Mouse (Mus musculus) forebrain, embryonic 10.5 days (tissue): Measurements from ENCODE around the gene Iqsec1. TPM values are rescaled to one million over a fixed set of nuclear protein-coding genes. Genes with fewer than 3 reads are reported as not detected.
A peak's percentile ranks its signal among the peaks of the same experiment; 100 is the strongest.

ENCODE experiments used
- DNase-seq: peaks from one replicate; pipeline ENCODE4 v3.0.0-alpha.2; 2017; ENCODE audit warnings: low spot score; ENCODE audit errors: extremely low spot score
- H3K27ac ChIP-seq: fragments of 300-500 bp; sonication (generic); 2 replicates; pipeline ENCODE4 v1.5.1; 2016; ENCODE audit warnings: mild to moderate bottlenecking
- H3K27me3 ChIP-seq: fragments of 300-500 bp; sonication (generic); 2 replicates; pipeline ENCODE4 v1.6.1; 2016; ENCODE audit warnings: mild to moderate bottlenecking; ENCODE audit not compliant: poor library complexity, severe bottlenecking
- H3K36me3 ChIP-seq: fragments of 300-500 bp; sonication (generic); replicated peaks from 2 replicates; pipeline ENCODE4 v1.6.1; 2016; ENCODE audit warnings: mild to moderate bottlenecking, moderate library complexity
- H3K4me1 ChIP-seq: fragments of 300-500 bp; sonication (generic); 2 replicates; pipeline ENCODE4 v1.6.1; 2016
- H3K4me3 ChIP-seq: fragments of 300-500 bp; sonication (generic); 2 replicates; pipeline ENCODE4 v1.5.1; 2016; ENCODE audit warnings: mild to moderate bottlenecking, moderate library complexity
- H3K9me3 ChIP-seq: fragments of 300-500 bp; sonication (generic); 2 replicates; pipeline ENCODE4 v1.6.1; 2016; ENCODE audit warnings: mild to moderate bottlenecking, moderate library complexity
- WGBS: fragments of 180-500 bp; shearing (Covaris S2); methylation state at CpG from one replicate; pipeline ENCODE4 v1.1.7; 2016; 5-methylcytosine and 5-hydroxymethylcytosine counted together
- polyA plus RNA-seq: library from polyadenylated mRNA; unstranded; fragments of >200 nt; fragmentation: Nextera tagmentation; extraction: Ambion mirVana; gene quantifications from 2 replicates; pipeline ENCODE4 v1.2.1, GENCODE M21; 2016

The Iqsec1 gene
- polyA plus RNA-seq, 1 experiment from 2014 or later: 8.7 TPM

DNA sequence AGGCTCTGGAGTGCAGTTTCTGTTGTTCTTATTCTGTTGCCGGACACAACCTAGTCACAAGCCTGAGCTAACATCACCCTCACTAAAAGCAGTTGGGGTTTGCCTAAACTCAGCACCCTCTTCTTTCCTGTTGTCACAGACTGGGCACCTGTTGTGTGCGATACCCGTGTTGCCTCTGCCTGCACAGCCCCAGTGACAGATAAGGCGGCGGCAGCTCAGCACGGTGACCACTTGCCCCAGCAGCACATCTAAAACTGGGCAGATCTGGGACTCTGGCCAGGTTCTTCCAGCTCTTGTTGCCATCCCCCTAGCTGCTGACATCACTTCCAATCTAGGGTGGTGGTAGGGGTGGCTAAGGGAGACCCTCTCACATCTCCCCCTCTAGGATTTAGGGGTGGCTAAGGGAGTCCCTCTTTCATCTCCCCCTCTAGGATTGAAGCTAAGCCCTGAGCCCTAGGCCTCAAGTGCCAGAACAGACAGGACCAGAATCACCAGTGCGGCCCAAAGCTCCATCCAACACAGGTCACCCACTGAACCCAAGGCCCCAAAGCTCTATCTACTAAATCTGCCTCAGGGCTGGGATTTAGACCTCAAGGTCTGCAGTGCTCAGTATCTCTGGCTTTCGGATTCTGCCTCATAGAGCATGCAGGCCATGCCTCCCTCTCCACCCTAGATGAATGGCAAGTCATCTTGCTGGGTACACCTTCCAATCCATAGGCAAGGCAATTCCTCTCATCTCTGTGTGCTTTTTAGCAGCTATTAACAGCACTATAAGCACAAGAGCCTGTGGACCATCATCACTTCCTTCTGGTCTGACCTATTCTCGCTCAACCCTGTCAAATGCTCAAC, 278.3 kb downstream of the Iqsec1 start:
- Histone ChIP-seq H3K9me3 (no peaks in the 10 kb centered on the region), H3K36me3 (no peaks in the 10 kb centered on the region), H3K27me3 (no peaks in the 10 kb centered on the region), H3K4me1 (peaks cover 53% of the 10 kb centered on the region), H3K4me3 (no peak overlapping the region), H3K27ac (peak overlapping the region; percentile 27; the same call in 1 of the 2 replicates)
- 95% methylated on average over 9 of the region's 9 CpGs for WGBS
- no peak for DNase-seq

DNA sequence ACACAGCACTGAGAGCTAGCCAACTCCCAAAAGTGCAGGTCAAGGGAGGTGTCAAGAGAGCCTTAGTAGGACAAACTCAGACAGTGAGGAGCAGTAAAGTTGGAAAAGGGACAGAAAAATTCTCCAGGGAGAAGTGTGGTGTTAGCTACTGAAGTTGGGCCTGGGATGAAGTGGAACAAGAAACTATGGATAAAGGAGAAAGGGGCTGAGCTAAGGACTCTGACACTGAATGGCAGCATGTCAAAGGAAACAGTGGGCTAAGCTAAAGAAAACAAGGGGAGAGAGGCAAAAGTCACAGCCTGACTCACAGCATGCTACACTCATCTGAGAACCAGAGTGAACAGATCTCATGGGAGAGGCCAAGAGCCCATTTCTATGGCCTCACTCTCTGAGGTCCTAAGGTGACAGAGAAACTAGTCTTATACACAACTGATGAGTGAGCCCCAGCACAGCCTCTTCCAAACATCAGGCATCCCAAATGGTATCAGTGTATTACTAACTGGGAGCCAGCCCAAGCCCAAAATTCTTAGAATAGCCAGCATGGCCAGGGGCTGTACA, 280.3 kb downstream of the Iqsec1 start:
- H3K27me3 ChIP-seq: no peaks in the 10 kb centered on the region
- H3K36me3 ChIP-seq: no peaks in the 10 kb centered on the region
- no peak for DNase-seq
- H3K4me3 ChIP-seq: no peak overlapping the region
- H3K4me1 ChIP-seq: peaks cover 51% of the 10 kb centered on the region
- no peaks in the 10 kb centered on the region for H3K9me3 ChIP-seq
- no peak overlapping the region for H3K27ac ChIP-seq

DNA sequence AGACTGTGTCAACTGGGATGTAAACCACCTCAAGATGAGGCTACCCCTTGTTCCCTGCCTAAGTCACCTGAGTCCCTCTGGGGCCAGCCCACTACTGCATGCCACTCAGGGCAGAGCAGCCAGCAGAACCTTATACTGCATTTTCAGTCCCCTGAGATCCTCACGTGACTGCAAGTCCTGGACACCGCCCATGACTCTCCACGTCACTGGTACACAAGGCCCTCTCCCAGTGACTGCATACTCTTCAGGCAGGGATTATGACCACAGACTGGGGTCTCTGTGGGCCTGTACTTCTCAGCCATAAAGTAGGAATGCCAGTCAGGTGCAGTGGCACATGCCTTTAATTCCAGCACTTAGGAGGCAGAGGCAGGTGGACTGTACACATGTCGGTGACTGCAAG, 281.3 kb downstream of the Iqsec1 start:
- Histone ChIP-seq H3K4me1 (peaks cover 51% of the 10 kb centered on the region), H3K36me3 (no peaks in the 10 kb centered on the region), H3K9me3 (no peaks in the 10 kb centered on the region), H3K4me3 (no peak overlapping the region), H3K27ac (no peak overlapping the region), H3K27me3 (no peaks in the 10 kb centered on the region)
- DNase-seq: no peak
- WGBS: 89% methylated on average over 4 of the region's 4 CpGs

DNA sequence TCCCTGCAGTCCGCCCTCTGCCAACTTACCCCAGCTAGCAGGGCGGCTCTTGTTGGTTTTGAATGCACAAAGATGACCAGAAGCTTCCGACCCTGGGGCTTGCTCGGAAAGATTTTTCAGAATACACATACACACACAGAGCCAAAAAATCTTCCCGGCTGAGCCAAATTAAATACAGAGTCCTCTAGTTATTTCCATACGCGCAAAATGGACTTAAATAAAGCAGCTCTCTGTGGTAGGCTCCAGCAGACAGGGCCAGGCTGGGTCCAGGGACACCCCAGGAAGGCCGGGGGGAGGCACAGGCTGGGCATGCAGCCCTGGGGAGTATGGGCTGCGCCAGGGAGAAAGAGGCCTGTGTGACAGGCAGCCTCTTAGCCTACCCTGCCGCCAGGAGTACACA, 282.0 kb downstream of the Iqsec1 start:
- DNase-seq: no peak
- peak overlapping the region; percentile 27; the same call in 1 of the 2 replicates for H3K27ac ChIP-seq
- 87% methylated on average over 10 of the region's 10 CpGs for WGBS

DNA sequence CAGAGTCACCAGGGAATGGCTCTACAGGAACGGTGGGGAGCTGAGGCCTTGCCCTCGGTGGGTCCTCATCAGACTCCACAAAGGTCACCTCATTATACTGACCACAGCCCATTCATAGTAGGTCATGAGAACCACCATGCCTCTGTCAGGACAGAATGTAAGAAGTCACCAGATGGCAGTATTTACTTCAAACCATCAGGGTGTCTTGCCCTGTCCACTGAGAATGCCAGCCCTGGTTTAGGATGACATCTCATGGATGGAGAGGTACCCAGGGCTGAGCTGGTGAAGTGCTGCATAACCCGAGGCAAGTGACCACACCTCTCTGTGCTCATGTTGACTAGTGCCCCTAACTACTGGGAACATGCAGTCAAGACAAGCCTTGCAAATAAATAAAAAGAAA, 282.7 kb downstream of the Iqsec1 start:
- WGBS: 78% methylated on average over 3 of the region's 3 CpGs
- Histone ChIP-seq H3K27me3 (no peaks in the 10 kb centered on the region), H3K4me3 (no peak overlapping the region), H3K4me1 (peaks cover 51% of the 10 kb centered on the region), H3K27ac (no peak overlapping the region), H3K36me3 (no peaks in the 10 kb centered on the region), H3K9me3 (no peaks in the 10 kb centered on the region)
- DNase-seq: no peak

More for the DNA sequence above, 282.0 kb downstream of the Iqsec1 start:
- no peaks in the 10 kb centered on the region for H3K27me3 ChIP-seq
- peaks cover 51% of the 10 kb centered on the region for H3K4me1 ChIP-seq
- no peaks in the 10 kb centered on the region for H3K9me3 ChIP-seq
- H3K36me3 ChIP-seq: no peaks in the 10 kb centered on the region
- H3K4me3 ChIP-seq: no peak overlapping the region

DNA sequence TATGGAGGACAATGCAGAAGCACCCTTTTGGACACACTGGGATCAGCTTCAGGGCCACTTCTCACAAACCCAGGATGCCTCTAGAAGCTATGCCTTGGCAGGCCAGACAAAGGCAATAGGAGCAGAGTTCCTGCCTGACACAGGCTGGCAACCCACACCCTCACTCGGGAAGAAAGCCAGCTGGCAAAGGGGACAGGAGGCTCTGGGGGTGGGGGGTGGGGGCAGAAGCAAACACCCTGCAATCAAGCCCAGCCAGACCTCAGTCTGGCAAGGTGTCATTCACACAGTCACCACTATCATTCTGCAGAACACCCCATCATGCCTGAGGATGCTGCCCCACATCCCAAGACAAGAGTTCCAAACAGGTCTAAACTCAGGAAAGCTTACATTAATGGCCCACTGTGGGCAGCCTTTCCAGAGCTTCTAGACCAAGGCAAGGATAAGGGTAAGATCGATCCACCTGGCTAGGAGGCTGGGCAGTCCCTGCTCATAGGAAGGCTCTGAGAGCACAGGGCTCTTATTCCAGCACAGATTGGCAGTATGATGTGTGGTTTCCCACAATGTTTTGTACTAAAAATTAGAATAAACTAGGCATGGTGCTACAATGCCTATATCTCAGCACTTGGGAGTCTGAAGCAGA, 283.7 kb downstream of the Iqsec1 start:
- 81% methylated on average over 2 of the region's 2 CpGs for WGBS
- Histone ChIP-seq H3K4me1 (peaks cover 54% of the 10 kb centered on the region), H3K9me3 (no peaks in the 10 kb centered on the region), H3K4me3 (no peak overlapping the region), H3K27me3 (no peaks in the 10 kb centered on the region), H3K36me3 (no peaks in the 10 kb centered on the region), H3K27ac (peak overlapping the region; percentile 70; the same call in 1 of the 2 replicates)
- no peak for DNase-seq

DNA sequence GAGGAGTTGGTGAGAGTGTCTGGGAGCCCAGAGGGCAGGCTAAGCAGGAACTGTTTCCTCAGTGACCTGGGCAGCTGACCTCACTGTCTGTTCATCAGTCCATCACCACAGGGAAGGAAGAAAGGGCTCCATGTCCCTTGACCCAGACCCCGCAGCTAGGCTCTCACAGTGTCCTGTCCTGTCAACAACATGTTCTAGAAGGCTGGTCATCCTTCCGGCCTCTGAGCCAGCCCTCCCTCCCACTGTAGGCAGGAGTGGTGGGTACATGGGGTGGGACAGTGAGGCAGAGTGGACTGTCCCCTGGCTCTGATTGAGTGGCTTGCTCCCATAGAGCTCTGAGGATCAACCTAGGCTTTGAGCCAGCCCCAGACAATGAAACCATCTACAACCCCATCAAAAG, 284.7 kb downstream of the Iqsec1 start:
- peak overlapping the region; percentile 70 for H3K27ac ChIP-seq
- H3K4me3 ChIP-seq: no peak overlapping the region
- DNase-seq: no peak
- H3K9me3 ChIP-seq: no peaks in the 10 kb centered on the region
- no peaks in the 10 kb centered on the region for H3K27me3 ChIP-seq
- H3K36me3 ChIP-seq: no peaks in the 10 kb centered on the region
- WGBS: 52% methylated on average over 2 of the region's 2 CpGs
- H3K4me1 ChIP-seq: peaks cover 62% of the 10 kb centered on the region

DNA sequence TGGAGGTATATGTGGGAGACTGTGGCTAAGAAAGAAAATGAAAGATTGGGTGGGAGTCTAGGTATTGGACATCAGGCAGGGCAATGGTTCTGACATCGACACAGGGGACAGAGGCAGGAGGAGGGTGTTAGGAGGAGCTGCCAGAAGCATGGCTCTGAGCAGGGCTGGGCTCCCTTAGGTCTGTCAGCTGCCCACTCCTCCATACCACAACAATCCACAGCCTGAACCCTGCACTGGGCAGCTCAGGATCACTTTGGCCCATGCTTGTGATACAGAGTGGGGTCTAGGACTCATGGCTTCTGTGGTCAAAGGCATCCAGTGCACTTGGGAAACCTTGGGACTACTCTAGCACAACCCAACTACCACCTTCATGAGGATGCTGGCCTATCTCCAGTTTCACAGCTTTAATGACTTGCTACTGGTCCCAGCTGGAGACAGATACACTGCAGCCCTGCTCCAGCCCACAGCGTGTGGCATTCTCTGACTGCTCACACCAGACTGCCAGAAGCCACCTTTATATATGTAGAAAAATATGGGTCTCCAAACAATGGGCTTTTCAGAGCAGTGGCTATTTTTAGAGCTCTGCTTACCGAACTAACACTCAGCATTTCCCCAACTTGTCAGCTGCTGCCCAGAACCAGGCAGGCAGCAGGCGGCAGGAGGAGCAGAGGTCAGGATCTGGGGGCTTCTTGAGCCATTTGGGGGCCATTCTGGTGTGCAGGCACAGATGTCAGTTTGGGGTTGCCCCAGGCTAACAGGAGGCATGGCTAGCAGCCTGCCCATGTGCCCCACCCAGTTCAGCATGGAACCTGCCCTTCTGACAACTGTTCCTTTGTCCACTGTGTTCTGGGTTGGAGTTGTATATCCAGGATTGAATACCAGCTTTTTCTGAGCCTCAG, 285.4 kb downstream of the Iqsec1 start:
- Histone ChIP-seq H3K27me3 (no peaks in the 10 kb centered on the region), H3K9me3 (no peaks in the 10 kb centered on the region), H3K4me3 (no peak overlapping the region), H3K4me1 (peaks cover 62% of the 10 kb centered on the region), H3K36me3 (no peaks in the 10 kb centered on the region), H3K27ac (peak overlapping the region; percentile 70)
- WGBS: 52% methylated on average over 4 of the region's 4 CpGs
- no peak for DNase-seq

DNA sequence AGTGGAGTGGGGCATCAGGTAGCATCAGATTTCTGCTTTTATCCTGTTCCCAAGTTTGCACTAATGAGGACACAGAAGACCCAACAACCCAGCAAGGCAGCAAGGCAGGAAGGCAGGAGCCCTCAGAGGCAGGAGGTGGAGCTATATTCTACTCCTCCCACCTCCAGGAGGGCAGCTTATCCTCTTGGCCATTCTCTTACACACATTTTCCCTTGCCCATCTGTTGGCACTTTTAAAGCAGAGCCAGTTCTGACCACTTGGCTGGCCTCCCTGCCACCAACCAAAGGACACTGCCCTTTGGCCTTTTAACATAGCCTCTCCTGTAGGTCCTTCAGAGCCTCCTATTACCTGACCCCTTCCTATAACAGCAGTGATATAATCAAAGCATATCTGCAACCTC, 286.3 kb downstream of the Iqsec1 start:
- Histone ChIP-seq H3K4me1 (peaks cover 62% of the 10 kb centered on the region), H3K27ac (no peak overlapping the region), H3K9me3 (no peaks in the 10 kb centered on the region), H3K36me3 (no peaks in the 10 kb centered on the region), H3K27me3 (no peaks in the 10 kb centered on the region), H3K4me3 (no peak overlapping the region)
- DNase-seq: no peak

DNA sequence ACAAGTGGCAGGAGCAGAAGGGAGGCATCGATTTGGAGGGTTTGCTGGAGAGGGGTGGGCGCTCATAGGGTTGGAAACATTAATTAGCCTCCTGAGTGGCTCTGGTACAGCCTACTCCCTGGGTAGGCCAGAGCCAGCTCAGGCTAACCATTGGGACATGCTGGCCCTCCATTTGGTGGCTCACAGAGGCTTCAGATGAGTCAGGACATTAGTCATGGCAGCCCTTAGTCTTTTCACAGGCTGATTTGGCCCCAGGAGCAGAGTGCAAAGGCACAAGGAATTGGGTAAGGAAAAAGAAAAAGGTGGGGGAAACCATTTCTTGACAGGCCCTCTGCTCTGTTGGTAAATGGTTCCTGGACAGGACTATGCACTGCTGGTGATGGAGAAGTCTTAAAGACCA, 287.1 kb downstream of the Iqsec1 start:
- Histone ChIP-seq H3K4me1 (peaks cover 58% of the 10 kb centered on the region), H3K27ac (no peak overlapping the region), H3K9me3 (no peaks in the 10 kb centered on the region), H3K27me3 (no peaks in the 10 kb centered on the region), H3K36me3 (no peaks in the 10 kb centered on the region), H3K4me3 (no peak overlapping the region)
- no peak for DNase-seq
- 95% methylated on average over 2 of the region's 2 CpGs for WGBS

DNA sequence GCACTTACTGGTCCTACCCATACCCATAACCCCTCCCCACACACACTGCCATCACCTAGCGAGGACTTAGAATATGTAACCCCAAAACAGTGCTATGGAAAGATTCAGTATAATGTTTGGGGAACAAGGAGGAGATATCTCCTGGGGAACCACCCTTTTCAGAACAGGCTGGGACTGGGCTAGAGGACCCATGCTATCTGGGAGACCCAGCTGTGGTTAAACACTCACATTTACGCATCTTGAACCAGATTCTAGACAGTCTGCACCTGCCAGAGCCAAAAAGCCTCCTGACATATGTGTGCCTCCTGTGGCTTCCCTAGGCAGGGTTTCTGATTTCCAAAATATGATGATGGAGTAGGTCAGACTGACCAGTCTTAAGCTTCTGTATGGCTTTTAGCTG, 287.7 kb downstream of the Iqsec1 start:
- no peak overlapping the region for H3K27ac ChIP-seq
- H3K27me3 ChIP-seq: no peaks in the 10 kb centered on the region
- peaks cover 55% of the 10 kb centered on the region for H3K4me1 ChIP-seq
- no peaks in the 10 kb centered on the region for H3K9me3 ChIP-seq
- no peaks in the 10 kb centered on the region for H3K36me3 ChIP-seq
- no peak for DNase-seq
- no peak overlapping the region for H3K4me3 ChIP-seq
- WGBS: 93% methylated on average over 2 of the region's 2 CpGs

DNA sequence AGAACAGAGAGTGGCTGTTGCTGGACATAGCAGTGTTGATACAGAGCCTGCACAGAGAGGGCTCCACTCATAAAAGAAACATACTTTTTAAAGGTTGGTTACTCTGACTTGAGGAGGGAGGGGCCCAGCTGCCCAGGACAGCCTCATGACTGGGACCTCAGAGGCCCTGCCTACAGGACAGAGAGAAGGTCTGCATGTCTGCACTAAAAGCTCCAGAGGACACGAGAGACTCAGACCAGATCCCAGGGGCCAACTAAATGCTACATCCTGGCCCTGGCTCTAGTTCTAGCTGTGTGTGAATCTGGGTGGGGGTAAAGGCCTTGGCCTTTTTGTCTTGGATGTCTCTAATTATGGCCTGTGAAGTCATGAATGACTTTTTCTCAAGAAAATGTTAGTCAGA, 288.4 kb downstream of the Iqsec1 start:
- H3K9me3 ChIP-seq: no peaks in the 10 kb centered on the region
- 72% methylated on average over 1 of the region's 1 CpGs for WGBS
- H3K36me3 ChIP-seq: peaks cover 3% of the 10 kb centered on the region; the same call in 1 of the 2 replicates
- no peaks in the 10 kb centered on the region for H3K27me3 ChIP-seq
- no peak overlapping the region for H3K27ac ChIP-seq
- H3K4me1 ChIP-seq: peaks cover 55% of the 10 kb centered on the region
- DNase-seq: no peak
- no peak overlapping the region for H3K4me3 ChIP-seq
